Mouse (Mus musculus) liver, embryonic 14.5 days (tissue): Measurements from ENCODE around the gene Drap1. TPM values are rescaled to one million over a fixed set of nuclear protein-coding genes. Genes with fewer than 3 reads are reported as not detected.
A peak's percentile ranks its signal among the peaks of the same experiment; 100 is the strongest.

Experiments
- ATAC-seq: fragments of 200-750 bp; cut with Nextera tagmentation; 2 replicates; pipeline ENCODE4 v1.8.0; 2017; ENCODE audit warnings: moderate number of reproducible peaks, mild to moderate bottlenecking, moderate library complexity; ENCODE audit not compliant: insufficient read depth
- DNase-seq, 3 experiments: peaks; one replicate each; pipeline ENCODE4 v3.0.0-alpha.2; 2012 to 2013; ENCODE audit warnings: low read depth in 3 of 3, low spot score in 3 of 3
- H3K27ac ChIP-seq: fragments of 300-500 bp; sonication (generic); 2 replicates; pipeline ENCODE4 v1.5.1; 2014; ENCODE audit warnings: moderate library complexity, mild to moderate bottlenecking, control low read depth, inconsistent platforms
- H3K27me3 ChIP-seq: fragments of 300-500 bp; sonication (generic); 2 replicates; pipeline ENCODE4 v1.6.1; 2014; ENCODE audit warnings: mild to moderate bottlenecking, low read length, moderate library complexity; ENCODE audit not compliant: control insufficient read depth, insufficient read depth
- H3K36me3 ChIP-seq: fragments of 300-500 bp; sonication (generic); replicated peaks from 2 replicates; pipeline ENCODE4 v1.6.1; 2014; ENCODE audit warnings: low read depth; ENCODE audit not compliant: control insufficient read depth, insufficient read depth
- H3K4me1 ChIP-seq, 2 experiments: fragments of 200-500 bp in 1 of 2; fragments of 300-500 bp in 1 of 2; sonication (generic) in 1 of 2; replicated peaks; 2 replicates each; pipeline ENCODE4 v1.6.1; 2012 to 2014; ENCODE audit warnings: antibody characterized with exemption in 1 of 2, inconsistent platforms in 1 of 2, low read length in 1 of 2; ENCODE audit not compliant: control insufficient read depth in 2 of 2, insufficient read depth in 2 of 2
- H3K4me2 ChIP-seq: fragments of 300-500 bp; sonication (generic); 2 replicates; pipeline ENCODE4 v1.6.1; 2014; ENCODE audit warnings: low read depth, mild to moderate bottlenecking, control low read depth, moderate library complexity
- H3K4me3 ChIP-seq, 2 experiments: fragments of 200-500 bp in 1 of 2; fragments of 300-500 bp in 1 of 2; sonication (generic) in 1 of 2; 2 replicates each; pipeline ENCODE4 v1.5.1; 2012 to 2014; ENCODE audit warnings: low read depth in 2 of 2, low read length in 2 of 2, mild to moderate bottlenecking in 2 of 2, control low read depth in 1 of 2, inconsistent platforms in 1 of 2, moderate library complexity in 1 of 2; ENCODE audit not compliant: insufficient read depth in 1 of 2
- H3K9ac ChIP-seq: fragments of 300-500 bp; sonication (generic); replicated peaks from 2 replicates; pipeline ENCODE4 v1.6.1; 2014; ENCODE audit warnings: mild to moderate bottlenecking, control low read depth, moderate library complexity
- H3K9me3 ChIP-seq: fragments of 300-500 bp; sonication (generic); 2 replicates; pipeline ENCODE4 v1.6.1; 2016; ENCODE audit warnings: low read length, mixed read lengths; ENCODE audit not compliant: control insufficient read depth
- CTCF ChIP-seq: IDR thresholded peaks from 2 replicates; pipeline ENCODE4 v1.5.1; 2016; ENCODE audit warnings: antibody characterized with exemption, low read depth, control low read depth
- EP300 ChIP-seq: IDR thresholded peaks from 2 replicates; pipeline ENCODE4 v1.6.1; 2016; ENCODE audit warnings: antibody characterized with exemption, low read depth
- WGBS: fragments of 180-500 bp; shearing (Covaris S2); extraction: QIAGEN DNeasy Blood & Tissue Kit; methylation state at CpG from one replicate; pipeline ENCODE4 v1.1.7; 2014; ENCODE audit not compliant: insufficient replicate concordance; 5-methylcytosine and 5-hydroxymethylcytosine counted together
- polyA plus RNA-seq, 2 experiments: library from polyadenylated mRNA; depleted of rRNA in 1 of 2; stranded (reverse) in 1 of 2; unstranded in 1 of 2; fragments of >200 nt; fragmentation: Nextera tagmentation in 1 of 2; extraction: Ambion mirVana in 1 of 2; gene quantifications; 2 replicates each; pipeline versions ENCODE4 v1.2.1 to v1.2.3; 2012 to 2014

The Drap1 gene
- polyA plus RNA-seq, 2 experiments = 58.5 to 64.0 TPM

DNA sequence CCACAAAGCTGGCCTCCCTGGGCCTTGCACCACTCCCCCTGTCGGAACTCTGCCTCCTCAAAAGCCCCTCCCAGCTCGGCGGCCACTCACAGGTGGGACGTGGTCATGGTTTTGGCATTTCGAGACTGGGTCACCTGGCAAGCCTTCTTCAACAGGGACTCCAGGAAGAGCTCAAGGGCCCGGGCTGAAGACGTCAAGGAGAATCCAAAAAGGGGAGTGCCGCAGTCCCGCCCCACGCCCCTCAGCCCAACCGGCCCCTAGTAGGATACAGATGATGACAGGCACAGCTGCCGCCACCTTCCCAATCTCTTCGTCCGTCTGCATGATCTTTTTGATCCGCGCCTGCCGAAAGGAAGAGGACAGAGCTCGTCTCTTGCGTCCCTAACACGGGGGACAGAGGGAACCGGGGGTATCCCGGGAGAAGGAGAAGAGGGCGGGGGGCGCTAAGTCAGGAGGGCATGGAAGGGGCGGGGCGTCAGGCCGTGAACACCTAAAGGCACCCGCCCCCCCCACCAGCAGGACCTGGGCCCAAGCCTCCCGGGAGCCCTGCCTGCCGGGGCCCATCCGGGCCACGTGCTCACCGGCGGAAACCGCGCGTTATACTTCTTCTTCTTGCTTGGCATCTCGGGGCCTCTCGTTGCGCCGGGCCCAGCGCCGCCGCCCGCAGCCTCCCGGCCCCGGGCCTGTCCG is 542 bp downstream of the Drap1 start:
- Histone ChIP-seq H3K4me3 (peak overlapping the region; percentile 76 to 92), H3K4me1 (peaks cover 5 to 12% of the 10 kb centered on the region in 2 experiments; a peak in 3 of 4 replicates), H3K4me2 (peak overlapping the region; percentile 86), H3K9ac (peak overlapping the region; percentile 84), H3K9me3 (no peaks in the 10 kb centered on the region), H3K36me3 (peaks cover 7% of the 10 kb centered on the region), H3K27ac (peak overlapping the region; percentile 58), H3K27me3 (no peaks in the 10 kb centered on the region)
- no peak for TF ChIP-seq EP300
- peak; percentile 34; the same call in 1 of the 2 replicates for TF ChIP-seq CTCF
- ATAC-seq (peak; percentile 63), DNase-seq (no peak)
- 0% methylated on average over 46 of the region's 48 CpGs for WGBS

DNA sequence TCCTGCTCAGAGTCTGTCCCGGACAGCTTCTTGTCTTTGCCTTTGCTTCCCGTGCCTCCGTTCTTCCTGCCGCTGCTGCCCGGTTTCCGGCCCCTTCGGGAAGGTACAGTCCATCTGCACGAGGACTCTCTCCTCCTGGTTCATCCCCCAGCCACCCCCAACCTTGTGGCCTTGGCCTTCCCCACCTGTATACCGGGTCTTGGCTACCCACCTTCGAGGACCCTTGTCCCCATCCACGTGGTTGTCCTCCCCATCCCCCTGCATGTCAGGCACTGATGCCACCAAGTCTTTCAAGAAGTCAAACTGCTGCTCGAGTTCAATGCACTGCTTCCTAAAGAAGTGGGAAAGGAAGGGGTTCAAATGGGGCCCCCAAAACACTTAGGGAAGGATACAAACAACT is 1.2 kb downstream of the Drap1 start:
- Histone ChIP-seq H3K27ac (peak overlapping the region; percentile 58; the same call in 1 of the 2 replicates), H3K4me3 (peak overlapping the region; percentile 76 to 92), H3K27me3 (no peaks in the 10 kb centered on the region), H3K4me1 (peaks cover 5 to 12% of the 10 kb centered on the region in 2 experiments; a peak in 3 of 4 replicates), H3K36me3 (peaks cover 7% of the 10 kb centered on the region), H3K4me2 (peak overlapping the region; percentile 86), H3K9me3 (no peaks in the 10 kb centered on the region), H3K9ac (peak overlapping the region; percentile 84)
- 66% methylated on average over 12 of the region's 12 CpGs for WGBS
- ATAC-seq (no peak), DNase-seq (no peak)
- TF ChIP-seq EP300 (no peak), CTCF (no peak)

DNA sequence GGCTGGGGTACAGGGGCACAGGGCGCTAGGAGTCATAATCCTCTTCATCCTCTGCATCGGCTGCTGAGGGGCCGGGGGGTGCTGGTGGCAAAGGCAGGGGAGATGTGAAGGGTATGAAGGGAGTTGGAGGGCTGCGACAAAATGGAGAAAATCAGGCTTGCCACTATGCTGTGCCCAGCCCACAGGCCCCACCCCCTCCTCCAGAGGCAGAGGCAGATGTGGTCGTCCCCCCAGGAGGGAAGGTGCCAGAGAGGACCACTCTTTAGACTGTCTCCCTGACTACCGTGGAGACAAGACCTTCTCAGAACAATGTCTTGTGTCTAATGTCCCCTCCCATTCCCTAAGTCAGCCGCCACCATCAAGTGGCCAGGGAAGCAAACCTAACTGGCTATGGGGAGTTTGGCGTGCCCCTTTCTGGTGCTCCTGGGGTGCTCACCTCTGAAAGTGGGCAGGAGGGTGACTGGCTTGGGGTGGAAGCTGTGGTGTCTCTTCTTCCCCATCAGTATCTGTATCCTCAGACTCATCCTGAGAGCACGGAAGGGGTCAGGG is 1.8 kb downstream of the Drap1 start:
- Histone ChIP-seq H3K4me2 (no peak overlapping the region), H3K4me1 (peaks cover 5 to 12% of the 10 kb centered on the region in 2 experiments; a peak in 3 of 4 replicates), H3K9me3 (no peaks in the 10 kb centered on the region), H3K4me3 (no peak overlapping the region), H3K27me3 (no peaks in the 10 kb centered on the region), H3K27ac (no peak overlapping the region), H3K36me3 (peaks cover 7% of the 10 kb centered on the region), H3K9ac (no peak overlapping the region)
- TF ChIP-seq EP300 (no peak), CTCF (no peak)
- no peak for DNase-seq
- 83% methylated on average over 9 of the region's 9 CpGs for WGBS
- no peak for ATAC-seq

DNA sequence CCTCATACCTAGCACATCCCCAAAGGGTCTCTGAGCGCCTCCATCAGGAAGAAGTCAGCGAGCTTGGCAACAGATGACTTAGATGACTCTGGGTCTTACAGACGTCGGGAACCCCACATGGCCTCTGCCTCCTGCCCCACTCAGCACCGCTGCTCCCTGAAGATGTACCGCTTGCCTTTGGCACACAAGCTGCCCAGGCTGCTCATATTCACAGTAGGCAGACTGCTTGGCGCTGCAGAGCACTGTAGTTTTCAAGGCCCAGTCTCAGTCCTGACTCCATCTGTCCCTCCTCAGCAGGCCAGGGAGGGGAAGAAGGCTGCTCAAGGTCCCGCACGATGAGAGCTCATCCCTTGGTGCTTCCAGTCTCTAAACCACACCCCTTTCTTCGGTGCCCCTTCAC is 2.5 kb downstream of the Drap1 start:
- Histone ChIP-seq H3K27ac (no peak overlapping the region), H3K27me3 (no peaks in the 10 kb centered on the region), H3K9me3 (no peaks in the 10 kb centered on the region), H3K36me3 (peaks cover 7% of the 10 kb centered on the region), H3K4me2 (no peak overlapping the region), H3K4me1 (peaks cover 5 to 12% of the 10 kb centered on the region in 2 experiments; a peak in 3 of 4 replicates), H3K4me3 (no peak overlapping the region), H3K9ac (no peak overlapping the region)
- 84% methylated on average over 10 of the region's 10 CpGs for WGBS
- ATAC-seq = no peak
- TF ChIP-seq EP300 (no peak), CTCF (no peak)
- DNase-seq = no peak

DNA sequence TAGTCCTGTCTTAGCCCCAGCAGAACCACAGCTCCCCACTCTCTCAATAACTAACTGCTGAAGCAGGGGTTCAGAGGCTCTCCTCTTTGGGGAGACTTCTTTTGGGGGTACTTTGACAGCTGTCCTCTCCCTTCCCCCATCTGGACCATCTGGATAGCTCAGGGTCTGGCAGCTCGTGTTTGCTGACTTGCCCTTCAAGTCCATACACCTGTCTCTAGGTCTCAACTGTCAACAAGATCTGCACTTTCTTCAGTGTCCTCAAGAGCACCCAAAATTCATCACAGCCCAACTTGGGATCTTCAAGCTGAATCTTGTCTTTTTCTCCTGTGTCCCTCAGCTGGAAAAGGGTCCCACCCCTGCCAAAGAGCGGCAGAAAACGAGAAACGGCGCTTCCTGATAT is 3.0 kb downstream of the Drap1 start:
- 79% methylated on average over 5 of the region's 5 CpGs for WGBS
- Histone ChIP-seq H3K36me3 (peaks cover 2% of the 10 kb centered on the region), H3K27ac (no peak overlapping the region), H3K4me1 (peaks cover 5 to 12% of the 10 kb centered on the region in 2 experiments; a peak in 3 of 4 replicates), H3K27me3 (no peaks in the 10 kb centered on the region), H3K4me3 (no peak overlapping the region), H3K9ac (no peak overlapping the region), H3K9me3 (no peaks in the 10 kb centered on the region), H3K4me2 (no peak overlapping the region)
- DNase-seq = no peak
- TF ChIP-seq EP300 (no peak), CTCF (no peak)
- no peak for ATAC-seq
